Comparison of ENCODE assay signal across 7 mouse cellular contexts in genomic region chr14:120477982-120478568, GRCm38 (mm10). TPM values are rescaled to one million over a fixed set of nuclear protein-coding genes. Genes with fewer than 3 reads are reported as not detected.
DNase-seq lines count a peak whose midpoint lies in the region; ATAC-seq and TF ChIP-seq lines count a peak whose summit lies in the region.

Gene Rap2a (plus strand): TSS chr14:120478444.

- DNase-seq in adrenal gland, adult 8-10 months = peak; percentile 96
- DNase-seq in embryo, embryonic 9.5 days (ENCODE audit: extremely low spot score) = peak; percentile 93
- peak; percentile 96 for DNase-seq in gastrocnemius, postnatal 4 days (ENCODE audit: low spot score in 2 of 2)
- DNase-seq in left cerebral cortex, postnatal 36 days (ENCODE audit: low spot score in 2 of 2) = peak; percentile 98
- DNase-seq in midbrain, embryonic 11.5 days (ENCODE audit: low spot score, missing footprints) = peak; percentile 99

- peak; percentile 89 for ATAC-seq in intestine, embryonic 16.5 days
- peak; percentile 90 for ATAC-seq in midbrain, embryonic 11.5 days (ENCODE audit: low FRiP score)

- peak within 1 kb of the TSS; percentile 86 for H3K9ac ChIP-seq in intestine, embryonic 16.5 days (ENCODE audit: low read depth, low read length)
- H3K9ac ChIP-seq in midbrain, embryonic 11.5 days (ENCODE audit: low read length) = peak within 1 kb of the TSS; percentile 84

- TF ChIP-seq CTCF in small intestine, adult 2 months (IDR thresholded peaks at IDR 0.05; ENCODE audit: extremely low read depth, insufficient read length, insufficient replicate concordance, low read depth, low read length) = no peak

- peak within 1 kb of the TSS; percentile 88 for H3K4me3 ChIP-seq in intestine, embryonic 16.5 days (ENCODE audit: low read length)
- H3K4me3 ChIP-seq in midbrain, embryonic 11.5 days (ENCODE audit: low read depth, low read length) = peak within 1 kb of the TSS; percentile 77
- peak within 1 kb of the TSS; percentile 87 for H3K4me3 ChIP-seq in small intestine, adult 2 months (ENCODE audit: low read depth, low read length)

- H3K36me3 ChIP-seq in intestine, embryonic 16.5 days (ENCODE audit: control insufficient read depth, insufficient read depth, low read length) = no peaks in the 10 kb centered on the region
- no peaks in the 10 kb centered on the region for H3K36me3 ChIP-seq in midbrain, embryonic 11.5 days (ENCODE audit: control insufficient read depth, insufficient read depth, low read length)
- no peaks in the 10 kb centered on the region for H3K36me3 ChIP-seq in small intestine, adult 2 months (ENCODE audit: control insufficient read depth, insufficient read depth, low read length)

- H3K4me1 ChIP-seq in intestine, embryonic 16.5 days (ENCODE audit: control insufficient read depth, insufficient read depth, low read length) = peaks cover 7% of the 10 kb centered on the region; the same call in 1 of the 2 replicates
- peaks cover 8% of the 10 kb centered on the region; the same call in 1 of the 2 replicates for H3K4me1 ChIP-seq in midbrain, embryonic 11.5 days (ENCODE audit: control insufficient read depth, insufficient read depth, low read length)
- H3K4me1 ChIP-seq in small intestine, adult 2 months (ENCODE audit: control insufficient read depth, insufficient read depth, insufficient read length, low read length) = no peaks in the 10 kb centered on the region

- intact Hi-C loops in left cerebral cortex, postnatal 36 days (cut with DNase I) = loop anchor here (2.0 to 5.0 kb wide), 5 partner anchors 43 to 341 kb away; partner anchors contain the start of gene Mbnl2

- WGBS in intestine, embryonic 16.5 days = under 1% methylated on average over 51 of the region's 78 CpGs
- WGBS in midbrain, embryonic 11.5 days = under 1% methylated on average over 53 of the region's 78 CpGs
- under 1% methylated on average over 70 of the region's 78 CpGs for WGBS in small intestine, adult 2 months

- peak within 1 kb of the TSS; percentile 84 for H3K4me2 ChIP-seq in intestine, embryonic 16.5 days (ENCODE audit: low read depth, low read length)
- H3K4me2 ChIP-seq in midbrain, embryonic 11.5 days = peak within 1 kb of the TSS; percentile 65

- TF ChIP-seq POLR2A in small intestine, adult 2 months (IDR thresholded peaks at IDR 0.05; ENCODE audit: low read depth, low read length) = peak; percentile 42

- H3K9me3 ChIP-seq in intestine, embryonic 16.5 days (ENCODE audit: control insufficient read depth, low read length) = no peaks in the 10 kb centered on the region
- no peaks in the 10 kb centered on the region for H3K9me3 ChIP-seq in midbrain, embryonic 11.5 days (ENCODE audit: control insufficient read depth, low read length)

- H3K27ac ChIP-seq in intestine, embryonic 16.5 days (ENCODE audit: low read length) = peak within 1 kb of the TSS; percentile 98
- peak within 1 kb of the TSS; percentile 92 for H3K27ac ChIP-seq in midbrain, embryonic 11.5 days (ENCODE audit: low read depth, low read length)
- peak within 1 kb of the TSS; percentile 98 for H3K27ac ChIP-seq in small intestine, adult 2 months (ENCODE audit: insufficient read depth, low read depth, low read length)

- H3K27me3 ChIP-seq in intestine, embryonic 16.5 days (replicated peaks; ENCODE audit: control insufficient read depth, insufficient read depth, low read length) = no peaks in the 10 kb centered on the region
- H3K27me3 ChIP-seq in midbrain, embryonic 11.5 days (ENCODE audit: control insufficient read depth, insufficient read depth, low read length) = no peaks in the 10 kb centered on the region
- no peaks in the 10 kb centered on the region for H3K27me3 ChIP-seq in small intestine, adult 2 months (ENCODE audit: control insufficient read depth, insufficient read depth, low read length)

RNA-seq across cellular contexts. Expression of gene Rap2a, which starts in this region (rescaled TPM):
- 10 to 100 TPM; 18.7 to 22.9 (median 20.3) TPM for total RNA-seq in adrenal gland, adult 8-10 months (2022)
- 10 to 100 TPM; 24.8 TPM for total RNA-seq in gastrocnemius, postnatal 4 days (2021)
- 5.5 and 5.6 TPM in 2 replicates for polyA plus RNA-seq in intestine, embryonic 16.5 days (2015; fragmentation: Nextera tagmentation; extraction: Ambion mirVana)
- 10 to 100 TPM; 91.3 to 93.9 TPM for total RNA-seq in left cerebral cortex, postnatal 36 days (2021)
- polyA plus RNA-seq in midbrain, embryonic 11.5 days (2014; fragmentation: Nextera tagmentation; extraction: Ambion mirVana) = 19.7 TPM in 2 replicates
- 4.1 and 13.3 TPM in 2 replicates for polyA plus RNA-seq in small intestine, adult 2 months (2012; rRNA removed)

Comparison
In these comparisons a context has a peak if more than half of its experiments do, and no peak if none do; other contexts are left out.
1. Peak in every context shown above with its lines: DNase-seq, ATAC-seq, H3K4me3 ChIP-seq and H3K27ac ChIP-seq.